Mouse (Mus musculus) gastrocnemius, adult 2 months (tissue): ENCODE measurements around the gene Vmn2r85. TPM values are rescaled to one million over a fixed set of nuclear protein-coding genes. Genes with fewer than 3 reads are reported as not detected.
"Not testable (repeated sequence)": the region's sequence is repeated elsewhere in the genome, so short reads cannot be mapped to it uniquely, and the experiment has no call there.

ENCODE experiments used
- DNase-seq: peaks from one replicate; pipeline ENCODE4 v3.0.0; 2022
- H3K27ac ChIP-seq: fragments of 200-600 bp; 2 replicates; pipeline ENCODE4 v1.8.1; 2022; ENCODE audit warnings: mild to moderate bottlenecking
- H3K4me3 ChIP-seq: fragments of 200-600 bp; 2 replicates; pipeline ENCODE4 v1.8.1; 2022; ENCODE audit warnings: mild to moderate bottlenecking, moderate library complexity
- CTCF ChIP-seq: fragments of 200-600 bp; IDR thresholded peaks from 2 replicates; pipeline ENCODE4 v1.8.1; 2022; ENCODE audit warnings: antibody characterized with exemption, mild to moderate bottlenecking, moderate library complexity
- intact Hi-C: fragments of 180-260 bp; cut with DNase I; formaldehyde crosslinking; loops from one replicate; pipeline ENCODE4 v1.15.1; 2025
- long read RNA-seq, 2 experiments: library from polyadenylated mRNA; stranded (forward); transcript quantifications; one replicate each; pipeline ENCODE4 v2.0.0; 2021
- total RNA-seq, 2 experiments: library from RNA; stranded (reverse); gene quantifications; 2 replicates each; pipeline ENCODE4 v1.2.3; 2021

Vmn2r85 gene
- not detected for total RNA-seq
- long read RNA-seq, experiment 1: 0 reads
- long read RNA-seq, experiment 2: 0 reads

DNA sequence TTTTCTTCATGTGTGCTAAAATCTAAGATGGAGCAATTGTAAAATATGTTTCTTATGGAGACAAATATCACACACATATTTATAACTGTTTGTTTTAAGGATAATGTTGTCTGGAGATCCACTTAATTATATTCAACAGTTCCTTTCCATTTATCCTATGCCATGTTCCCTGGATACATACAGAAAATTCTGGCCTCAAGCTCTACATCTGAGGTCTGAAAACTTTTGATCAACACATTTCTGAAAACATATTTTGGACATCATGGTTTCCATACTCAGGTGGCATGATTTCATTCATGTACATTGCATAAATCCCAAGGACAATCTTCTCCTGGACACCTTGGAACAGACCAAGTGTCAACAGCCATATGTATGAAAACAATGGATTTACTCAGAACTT is at the start of gene Vmn2r85:
TSS of gene Vmn2r85 (minus strand) at position 101 of the 400 bp plus-strand sequence.
- DNase-seq, intact Hi-C loops, H3K27ac ChIP-seq, H3K4me3 ChIP-seq: not testable (repeated sequence)

- Histone ChIP-seq H3K4me3 (peak overlapping the region; percentile 62), H3K27ac (no peak overlapping the region)
- intact Hi-C loops: no loop called here
- DNase-seq: peak; percentile 25
- no peak for TF ChIP-seq CTCF
These were observed 40.8 kb upstream of the Vmn2r85 start for GRCm38 (mm10) chr10:130470311-130470760.

DNA sequence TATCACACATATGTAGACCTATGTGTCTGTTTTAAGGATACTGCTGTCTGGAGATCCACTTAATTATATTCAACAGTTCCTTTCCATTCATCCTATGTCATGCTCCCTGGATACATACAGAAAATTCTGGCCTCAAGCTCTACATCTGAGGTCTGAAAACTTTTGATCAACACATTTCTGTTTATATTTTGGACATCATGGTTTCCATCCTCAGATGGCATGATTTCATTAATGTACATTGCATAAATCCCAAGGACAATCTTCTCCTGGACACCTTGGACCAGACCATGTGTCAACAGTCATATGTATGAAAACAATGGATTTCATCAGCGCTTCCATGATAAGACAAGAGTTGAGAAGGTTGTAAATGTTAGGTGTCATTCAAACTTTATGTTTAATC is 26.4 kb upstream of the Vmn2r85 start, which contains the start of gene Vmn2r86:
TSS of gene Vmn2r86 (minus strand) at position 101 of the 400 bp plus-strand sequence.
- H3K27ac ChIP-seq, H3K4me3 ChIP-seq, DNase-seq, intact Hi-C loops: not testable (repeated sequence)

DNA sequence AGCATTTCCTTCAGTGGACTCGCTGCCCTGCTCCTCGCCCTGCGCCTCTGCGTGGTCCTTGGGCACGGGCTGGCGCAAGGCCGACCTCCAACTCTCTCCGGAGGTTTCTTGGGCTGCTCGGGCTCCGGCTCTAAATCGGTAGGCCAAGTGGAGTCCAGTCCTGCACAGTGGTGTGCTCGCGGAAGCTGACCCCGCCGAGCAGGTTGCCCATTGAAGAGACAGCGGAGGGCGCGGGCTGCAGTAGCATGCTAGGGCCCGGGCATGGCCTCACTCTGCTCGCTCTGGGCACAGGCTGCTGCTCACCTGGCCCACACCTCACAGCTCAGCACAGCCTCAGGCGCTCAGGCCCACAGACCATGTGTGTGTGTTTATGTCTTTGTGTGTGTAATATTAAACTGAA is 15.3 kb upstream of the Vmn2r85 start:
- H3K4me3 ChIP-seq: no peak overlapping the region
- intact Hi-C loops: no loop called here
- DNase-seq: no peak
- no peak overlapping the region for H3K27ac ChIP-seq
- no peak for TF ChIP-seq CTCF

DNA sequence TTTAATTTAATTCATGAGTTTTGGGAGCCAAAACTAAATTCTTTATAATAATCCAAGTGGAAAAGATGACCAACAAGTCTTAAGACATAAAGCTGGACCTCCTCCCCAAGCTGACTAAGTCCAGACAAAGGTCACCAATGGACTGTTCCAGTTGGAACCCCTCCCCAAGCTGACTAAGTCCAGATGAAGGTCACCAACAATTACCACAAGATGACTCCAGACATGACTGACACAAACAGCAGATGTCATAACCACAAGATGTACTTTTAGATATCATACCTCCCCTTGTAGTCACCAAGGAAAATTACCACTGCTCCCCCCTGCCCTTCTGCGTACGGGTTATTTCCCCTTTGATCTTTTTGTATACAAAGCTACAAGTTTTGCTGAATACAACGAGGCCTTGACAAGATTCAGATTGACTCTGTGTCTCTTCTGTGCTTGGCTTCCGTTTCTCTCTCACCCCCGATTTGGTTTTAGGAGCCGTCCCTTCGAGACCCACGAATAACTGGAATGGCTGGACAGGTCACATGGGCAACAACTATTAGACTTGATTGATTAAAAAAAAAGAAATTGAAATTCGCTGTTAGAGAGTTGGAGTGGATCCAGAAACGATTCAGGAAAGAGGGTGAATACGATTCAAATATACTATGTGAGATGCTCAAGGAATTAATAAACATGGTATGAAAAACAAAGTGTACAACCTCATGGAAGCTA is 4.8 kb upstream of the Vmn2r85 start:
- intact Hi-C loops, H3K4me3 ChIP-seq, H3K27ac ChIP-seq, DNase-seq: not testable (repeated sequence)

DNA sequence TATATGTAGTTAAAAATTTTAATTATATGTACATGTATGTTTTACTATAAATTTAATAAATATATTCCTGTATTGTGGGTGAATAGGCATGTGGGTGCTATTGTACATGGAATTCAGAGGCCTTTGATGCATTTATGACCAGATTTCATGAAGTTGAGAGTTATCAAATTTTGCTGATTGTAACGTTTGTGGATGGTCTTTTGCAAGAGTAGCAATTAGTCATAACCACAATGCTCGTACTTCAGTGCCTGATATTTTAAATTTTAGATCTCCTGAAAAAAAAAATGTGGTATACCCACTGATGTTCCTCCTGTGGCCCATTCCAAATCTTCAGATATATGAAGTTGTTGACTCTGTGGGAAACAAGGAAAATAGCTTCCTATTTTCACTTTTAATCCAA is 7.1 kb downstream of the Vmn2r85 start:
- DNase-seq, H3K4me3 ChIP-seq, intact Hi-C loops, H3K27ac ChIP-seq: not testable (repeated sequence)

DNA sequence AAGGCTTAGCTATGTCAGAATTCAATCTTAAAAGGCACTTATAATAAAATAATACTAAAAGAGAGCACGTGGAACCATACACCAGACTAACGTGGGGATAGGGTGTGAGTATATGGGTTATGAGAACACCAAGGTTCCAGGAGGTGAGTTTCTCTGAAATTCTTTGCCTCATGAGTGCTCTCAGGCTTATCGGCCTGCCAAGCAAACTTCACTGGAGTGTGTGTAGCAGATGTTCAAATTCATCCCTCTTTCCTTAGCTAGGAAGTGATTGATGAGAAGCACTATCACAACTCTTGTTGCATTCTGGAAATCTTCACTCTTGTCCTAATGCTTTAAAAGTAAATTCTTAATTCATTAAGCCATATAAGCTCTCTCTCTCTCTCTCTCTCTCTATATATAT is 9.1 kb downstream of the Vmn2r85 start:
- no peak overlapping the region for H3K27ac ChIP-seq
- no peak for TF ChIP-seq CTCF
- intact Hi-C loops: no loop called here
- no peak for DNase-seq
- H3K4me3 ChIP-seq: no peak overlapping the region

DNA sequence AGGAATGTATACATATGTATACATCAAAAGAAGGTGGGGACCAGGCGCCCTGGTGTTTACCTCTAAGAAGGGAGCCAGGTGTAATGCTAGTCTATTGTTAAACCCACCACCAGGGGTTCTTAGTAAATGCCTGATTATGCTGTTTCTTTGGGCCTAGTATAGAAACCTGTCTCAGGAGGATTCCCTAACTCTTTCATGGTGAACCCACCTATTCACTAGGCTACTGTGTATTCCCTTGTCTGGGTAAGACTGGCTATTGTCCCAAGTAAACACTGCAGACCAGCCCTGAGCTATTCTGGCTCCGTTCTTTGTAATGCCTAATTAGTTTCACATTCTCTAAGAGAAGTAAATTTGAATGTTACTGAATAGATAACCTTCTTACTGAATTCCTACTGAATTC is 9.5 kb downstream of the Vmn2r85 start:
- H3K27ac ChIP-seq, intact Hi-C loops, DNase-seq, H3K4me3 ChIP-seq: not testable (repeated sequence)

GRCm38 (mm10) chr10:130416352-130416751 is 13.2 kb downstream of the Vmn2r85 start:
- DNase-seq, intact Hi-C loops, H3K27ac ChIP-seq, H3K4me3 ChIP-seq: not testable (repeated sequence)

GRCm38 (mm10) chr10:130412167-130412698 is 17.3 kb downstream of the Vmn2r85 start:
- intact Hi-C loops, H3K4me3 ChIP-seq, H3K27ac ChIP-seq, DNase-seq: not testable (repeated sequence)

DNA sequence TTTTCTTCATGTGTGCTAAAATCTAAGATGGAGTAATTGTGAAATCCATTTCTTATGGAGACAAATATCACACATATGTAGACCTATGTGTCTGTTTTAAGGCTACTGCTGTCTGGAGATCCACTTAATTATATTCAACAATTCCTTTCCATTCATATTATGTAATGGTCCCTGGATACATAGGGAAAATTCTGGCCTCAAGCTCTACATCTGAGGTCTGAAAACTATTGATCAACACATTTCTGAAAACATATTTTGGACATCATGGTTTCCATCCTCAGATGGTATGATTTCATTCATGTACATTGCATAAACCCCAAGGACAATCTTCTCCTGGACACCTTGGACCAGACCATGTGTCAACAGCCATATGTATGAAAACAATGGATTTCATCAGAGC is 35.3 kb downstream of the Vmn2r85 start, which contains the start of gene Vmn2r84:
TSS of gene Vmn2r84 (minus strand) at position 101 of the 400 bp plus-strand sequence.
- no peak within 1 kb of the TSS for H3K27ac ChIP-seq
- no peak for TF ChIP-seq CTCF
- intact Hi-C loops: no loop called here
- DNase-seq: no peak
- H3K4me3 ChIP-seq: no peak within 1 kb of the TSS

DNA sequence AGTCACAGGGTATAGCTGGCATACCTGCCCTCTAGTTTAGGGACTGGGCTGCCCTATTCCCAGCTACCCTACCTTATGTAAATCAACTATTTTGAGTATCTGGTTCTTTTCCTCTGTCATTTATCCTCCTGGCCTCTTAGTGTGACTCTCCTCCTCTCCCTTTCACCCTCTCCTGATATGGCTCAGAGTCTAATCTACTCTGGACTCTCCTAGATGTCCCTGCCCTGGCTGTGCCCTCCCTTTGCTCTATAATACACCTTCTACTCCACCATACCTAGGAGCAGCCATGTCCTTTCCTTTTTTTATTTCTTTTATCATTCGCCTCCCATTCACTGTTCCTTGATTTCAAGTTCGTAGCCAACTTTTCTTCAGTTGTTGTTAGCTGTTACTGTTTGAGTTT is 54.4 kb downstream of the Vmn2r85 start:
- Histone ChIP-seq H3K27ac (no peak overlapping the region), H3K4me3 (no peak overlapping the region)
- intact Hi-C loops: no loop called here
- no peak for DNase-seq
- no peak for TF ChIP-seq CTCF

DNA sequence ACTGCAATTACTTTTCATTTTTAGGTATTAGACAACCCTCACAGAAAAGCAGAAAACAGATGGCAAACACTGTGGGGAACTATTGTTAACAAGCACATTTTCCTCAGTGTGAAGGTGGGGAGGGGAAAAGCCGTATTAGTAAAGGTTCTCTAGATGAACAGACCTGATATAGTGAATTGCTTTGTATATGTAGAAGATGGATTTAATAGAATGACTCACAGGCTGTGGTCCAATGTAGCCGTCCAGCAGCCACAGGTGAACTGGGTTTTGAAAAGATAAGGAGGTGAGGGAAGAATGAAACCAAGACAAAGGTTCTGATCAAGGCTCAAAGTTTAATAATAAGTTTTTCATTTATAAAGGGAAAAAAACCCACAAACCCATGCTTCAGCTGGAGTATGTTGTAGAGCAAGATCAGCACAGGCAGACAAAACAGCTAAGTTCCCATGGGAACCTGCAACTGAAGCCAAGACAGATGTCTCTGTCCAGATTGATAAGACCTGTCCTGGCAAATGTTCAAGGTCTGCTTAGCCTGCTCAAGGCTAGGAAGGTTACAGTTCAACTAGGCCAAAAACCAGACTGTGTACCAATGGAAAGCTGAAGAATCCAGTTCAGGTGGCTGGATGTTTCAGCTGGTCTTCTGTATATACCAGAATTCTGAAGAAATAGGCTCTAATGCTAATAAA is 56.9 kb downstream of the Vmn2r85 start:
- Histone ChIP-seq H3K4me3 (no peak overlapping the region), H3K27ac (no peak overlapping the region)
- no peak for DNase-seq
- no peak for TF ChIP-seq CTCF
- intact Hi-C loops: no loop called here
